Mouse (Mus musculus) thymus, postnatal 4 days (tissue): ENCODE measurements around the gene Ints1.

Source experiments
- DNase-seq: peaks from one replicate; pipeline ENCODE4 v3.0.0; 2021

Ints1 gene

DNA sequence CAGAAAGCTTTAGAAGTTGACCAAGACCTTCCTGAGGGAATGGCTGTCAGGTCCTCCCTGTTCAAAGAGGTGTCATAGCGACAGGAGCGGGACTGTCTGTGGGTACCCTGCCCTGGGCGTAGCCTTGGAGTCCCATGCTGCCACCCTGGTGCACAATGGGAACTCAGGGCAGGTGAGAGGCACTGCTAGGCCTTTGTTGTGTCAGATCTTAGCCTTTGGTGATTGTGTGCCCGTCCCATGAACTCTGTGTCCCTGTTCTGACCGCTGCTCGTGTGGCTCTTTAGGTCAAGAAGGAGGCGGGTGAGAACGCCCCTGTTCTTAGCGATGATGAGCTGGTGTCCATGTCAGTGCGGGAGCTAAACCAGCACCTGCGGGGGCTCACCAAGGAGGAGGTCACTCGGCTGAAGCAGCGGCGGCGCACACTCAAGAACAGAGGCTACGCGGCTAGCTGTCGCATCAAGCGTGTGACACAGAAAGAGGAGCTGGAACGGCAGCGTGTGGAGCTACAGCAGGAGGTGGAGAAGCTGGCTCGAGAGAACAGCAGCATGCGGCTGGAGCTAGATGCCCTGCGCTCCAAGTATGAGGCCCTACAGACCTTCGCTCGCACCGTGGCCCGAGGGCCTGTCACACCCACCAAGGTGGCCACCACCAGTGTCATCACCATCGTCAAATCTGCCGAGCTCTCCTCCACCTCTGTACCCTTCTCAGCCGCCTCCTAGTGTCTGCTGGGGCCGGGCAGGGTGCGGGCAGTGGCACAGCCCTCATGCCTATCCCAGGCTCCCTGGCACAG, 24.5 kb upstream of the Ints1 start:
- DNase-seq: no peak

DNA sequence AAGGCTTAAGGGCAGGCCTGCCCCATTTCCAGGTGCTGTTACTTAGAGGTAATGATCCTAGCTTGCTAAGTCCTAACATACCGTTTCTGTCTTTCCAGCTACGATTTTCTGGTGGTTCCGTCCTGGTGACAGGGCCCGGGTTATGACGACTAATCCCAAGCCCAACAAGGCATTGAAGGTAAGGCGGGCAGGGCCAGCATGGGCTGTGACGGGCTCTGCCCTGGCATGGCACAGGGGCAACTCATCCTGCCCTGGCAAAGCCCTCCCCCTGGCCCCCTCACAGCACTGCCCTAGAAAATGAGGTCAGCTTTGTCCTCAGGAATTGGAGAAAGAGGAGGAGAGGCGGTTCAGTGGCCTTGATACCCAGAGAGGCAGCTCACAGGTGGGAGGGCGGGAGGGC, 23.6 kb upstream of the Ints1 start:
- no peak for DNase-seq

DNA sequence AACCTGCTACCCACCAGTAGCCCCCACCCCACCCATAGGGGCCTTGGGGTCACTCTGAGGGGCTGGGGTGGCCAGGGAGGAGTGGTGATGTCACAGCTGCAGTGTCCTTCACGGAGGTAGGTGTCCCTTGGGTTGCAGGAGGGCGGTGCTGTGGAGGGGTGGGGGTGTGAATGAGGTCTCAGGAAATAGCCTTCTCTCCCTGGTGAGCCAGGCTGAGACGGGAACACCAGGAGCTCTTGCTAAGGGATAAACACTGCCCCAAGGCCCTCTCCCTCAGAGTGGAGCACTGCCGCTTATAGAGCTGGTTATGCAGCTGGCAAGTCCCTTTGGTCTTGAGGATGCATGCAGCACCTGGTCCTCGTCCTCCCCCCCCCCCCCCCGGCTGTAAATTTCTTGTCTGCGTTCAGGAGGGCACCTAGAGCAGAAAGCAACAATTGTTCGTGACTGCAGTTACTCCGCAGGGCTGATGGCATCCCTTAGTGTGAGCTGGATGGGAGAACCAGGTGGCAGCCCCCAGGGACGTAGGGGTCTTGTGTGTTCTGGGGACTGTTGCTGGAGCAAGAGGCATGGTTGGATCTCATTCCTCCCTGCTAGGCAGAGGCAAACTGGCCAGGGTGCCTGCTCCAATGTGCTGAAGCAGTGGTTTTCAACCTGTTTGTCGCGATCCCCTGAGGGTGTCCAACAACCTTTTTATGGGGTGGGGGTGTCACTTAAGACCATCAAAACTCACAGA, 22.9 kb upstream of the Ints1 start:
- no peak for DNase-seq

DNA sequence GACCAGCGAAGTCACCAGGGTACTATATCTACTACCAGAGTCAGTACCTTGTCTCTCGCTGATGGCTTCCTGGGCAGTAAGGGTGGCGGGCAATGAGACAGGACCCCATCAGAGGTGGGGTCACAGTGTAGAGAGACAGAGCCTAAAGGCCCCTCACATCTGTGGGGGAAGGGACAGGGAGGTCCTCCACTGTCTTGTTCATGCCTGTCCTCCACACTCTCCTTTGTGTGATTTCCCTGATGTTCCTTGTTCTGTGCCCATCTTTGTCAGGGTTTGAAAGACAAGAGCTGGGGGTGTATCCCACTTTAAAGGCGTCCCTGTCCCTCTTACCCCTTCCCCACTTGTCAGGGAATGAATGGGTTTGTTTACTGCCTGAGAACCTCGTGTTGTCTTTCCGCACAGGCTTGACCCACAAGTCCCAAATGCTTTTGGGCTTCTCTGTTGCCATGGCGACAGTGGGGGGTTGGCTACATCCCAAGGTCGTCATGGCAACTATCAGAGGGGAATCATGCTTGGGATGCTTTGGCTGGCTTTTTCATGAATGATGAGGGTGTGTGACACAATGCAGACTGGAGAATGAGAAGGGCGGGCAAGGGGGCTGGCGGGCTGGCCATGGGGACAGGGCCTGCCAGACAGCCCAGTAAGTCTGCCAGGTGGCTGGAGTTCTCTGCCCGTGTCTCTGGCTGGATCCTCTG, 22.1 kb upstream of the Ints1 start:
- DNase-seq: no peak

DNA sequence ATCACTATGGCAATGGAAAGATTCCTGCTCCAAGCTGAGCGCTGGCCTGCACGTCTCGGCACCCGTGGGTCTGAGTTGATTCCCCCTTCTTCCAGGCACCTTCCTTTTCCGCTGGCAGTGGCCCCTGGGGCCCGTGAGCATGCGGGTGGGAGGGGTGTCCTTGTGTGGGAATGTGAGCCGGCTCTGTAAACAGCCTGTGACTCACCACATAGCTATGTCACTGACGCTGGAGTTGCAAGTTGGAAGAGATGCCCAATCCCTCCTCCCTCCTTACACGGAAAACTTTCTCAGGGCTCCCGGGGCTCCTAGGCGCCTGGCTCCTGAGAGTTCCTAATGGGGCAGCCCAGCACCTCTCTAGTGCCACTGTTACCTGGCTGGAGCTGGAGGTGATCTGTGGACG, 21.4 kb upstream of the Ints1 start:
- DNase-seq: no peak

DNA sequence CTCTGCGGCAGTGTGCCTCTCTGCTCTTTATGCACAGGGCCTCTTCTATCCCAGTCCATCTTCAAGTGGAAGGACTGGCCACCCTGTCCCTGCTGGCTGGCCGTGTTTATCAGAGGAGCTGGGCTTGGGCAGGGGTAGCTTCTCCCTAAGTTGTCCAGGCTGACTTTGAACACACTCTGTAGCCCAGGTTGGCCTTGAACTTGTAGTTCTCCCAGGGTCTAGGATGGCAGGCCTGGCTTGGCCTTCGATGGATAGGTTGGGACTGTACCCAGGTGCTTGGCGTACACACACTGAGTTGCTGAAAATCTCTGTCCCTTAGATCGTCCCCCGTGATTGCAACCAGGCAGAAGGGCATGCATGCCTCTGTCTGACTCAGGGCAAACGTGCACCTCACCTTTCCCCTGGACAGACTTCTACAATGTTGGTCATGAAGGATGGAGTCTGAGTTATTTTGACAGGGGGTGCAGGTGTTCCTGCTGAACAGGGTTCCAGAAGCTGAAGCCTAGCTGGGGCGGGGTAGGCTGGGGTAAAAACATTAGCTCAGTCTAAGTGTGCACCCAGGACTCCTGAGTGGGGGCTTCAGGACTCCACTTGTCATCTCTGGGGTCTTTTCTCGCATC, 20.6 kb upstream of the Ints1 start:
- no peak for DNase-seq

DNA sequence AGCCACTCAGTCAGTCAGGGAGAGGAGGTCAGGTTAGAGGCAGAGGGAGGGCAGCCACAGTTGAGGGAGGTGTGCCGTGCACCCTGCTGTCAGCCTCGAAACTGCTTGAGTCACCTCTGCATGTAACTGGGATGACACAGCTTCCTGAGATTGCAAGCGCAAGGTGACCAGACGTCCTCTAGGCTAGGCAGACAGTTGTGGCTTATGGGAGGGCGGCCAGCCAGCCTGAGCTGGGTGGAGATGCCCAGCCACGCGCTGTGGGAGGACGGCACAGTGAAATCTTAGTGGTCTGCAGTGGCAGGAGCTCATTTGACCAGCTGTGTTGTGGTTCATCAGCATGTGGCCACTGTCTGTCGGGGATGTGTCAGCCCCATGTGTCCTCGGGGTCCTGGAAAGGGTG, 19.5 kb upstream of the Ints1 start:
- DNase-seq: no peak

DNA sequence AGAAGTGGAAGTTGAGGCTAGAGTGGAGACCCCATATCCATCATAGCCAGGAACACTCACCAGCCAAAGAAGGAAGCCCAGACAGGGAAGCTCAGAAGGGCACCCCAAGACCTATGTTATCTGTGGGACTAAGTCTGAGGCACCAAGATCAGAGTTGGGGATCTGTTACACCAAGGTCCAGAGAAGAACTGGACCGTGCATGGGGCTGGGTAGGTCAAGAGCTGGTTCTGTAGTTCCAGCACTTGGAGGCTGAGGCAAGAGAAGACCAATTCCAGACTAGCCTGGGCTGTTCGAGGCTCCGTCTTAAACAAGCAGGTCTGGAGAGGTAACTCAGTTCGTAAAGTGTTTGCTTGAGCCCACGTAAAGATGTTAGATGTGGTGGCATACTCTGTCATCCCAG, 18.7 kb upstream of the Ints1 start:
- no peak for DNase-seq

DNA sequence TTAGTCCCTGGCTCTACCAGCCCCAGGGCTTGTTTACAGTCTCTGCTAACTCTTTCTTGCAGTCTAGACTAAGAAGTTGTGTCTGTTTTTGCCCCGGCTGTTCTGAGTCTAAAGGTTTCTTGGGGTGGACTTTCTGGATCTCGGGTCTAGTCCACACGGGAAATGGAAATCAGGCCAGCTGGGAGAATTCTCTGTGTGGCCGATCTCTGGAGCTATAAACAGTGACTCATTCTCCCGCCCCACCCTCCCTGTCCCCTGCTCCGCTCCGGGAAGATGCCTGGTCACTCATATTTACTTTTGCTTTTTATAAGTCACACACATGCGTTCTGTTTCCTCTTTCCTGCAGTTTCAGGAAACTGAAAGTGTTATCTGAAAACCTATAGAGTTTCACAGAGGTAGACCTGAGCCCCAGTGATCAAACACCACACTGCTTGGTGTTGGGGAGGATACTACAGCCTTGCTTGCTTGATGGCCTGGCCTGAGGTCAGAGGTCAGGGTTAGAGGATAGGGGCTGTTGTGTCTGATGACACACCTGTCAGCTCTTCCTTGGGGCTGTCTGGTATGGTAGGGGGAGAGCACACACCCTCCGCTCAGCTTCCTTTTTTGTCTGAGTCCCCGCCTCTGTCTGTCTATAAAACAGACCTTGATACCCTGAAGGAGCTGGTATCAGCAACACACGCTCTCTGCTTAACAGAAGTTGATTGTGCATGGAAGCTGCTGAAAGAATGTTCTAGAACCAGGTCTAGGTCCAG, 18.0 kb upstream of the Ints1 start:
- no peak for DNase-seq

DNA sequence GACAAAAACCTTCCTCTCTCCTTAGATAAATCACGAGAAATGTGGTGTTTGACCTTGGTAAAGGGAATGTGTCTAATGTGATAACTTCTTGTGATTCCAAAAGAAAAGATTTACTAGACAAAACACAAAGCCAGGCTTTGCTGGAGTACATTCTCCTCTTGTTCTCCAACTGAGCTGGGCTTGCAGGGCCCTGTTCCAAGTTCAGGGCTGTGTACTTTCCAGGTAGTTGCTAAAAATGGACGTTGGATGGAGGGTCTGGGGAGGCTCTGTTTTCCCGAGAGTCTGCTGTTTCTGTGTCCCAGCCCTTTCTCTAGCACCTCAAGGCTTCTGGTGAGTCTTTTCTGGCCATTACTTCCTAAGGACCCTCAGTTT, 17.5 kb upstream of the Ints1 start:
- no peak for DNase-seq

DNA sequence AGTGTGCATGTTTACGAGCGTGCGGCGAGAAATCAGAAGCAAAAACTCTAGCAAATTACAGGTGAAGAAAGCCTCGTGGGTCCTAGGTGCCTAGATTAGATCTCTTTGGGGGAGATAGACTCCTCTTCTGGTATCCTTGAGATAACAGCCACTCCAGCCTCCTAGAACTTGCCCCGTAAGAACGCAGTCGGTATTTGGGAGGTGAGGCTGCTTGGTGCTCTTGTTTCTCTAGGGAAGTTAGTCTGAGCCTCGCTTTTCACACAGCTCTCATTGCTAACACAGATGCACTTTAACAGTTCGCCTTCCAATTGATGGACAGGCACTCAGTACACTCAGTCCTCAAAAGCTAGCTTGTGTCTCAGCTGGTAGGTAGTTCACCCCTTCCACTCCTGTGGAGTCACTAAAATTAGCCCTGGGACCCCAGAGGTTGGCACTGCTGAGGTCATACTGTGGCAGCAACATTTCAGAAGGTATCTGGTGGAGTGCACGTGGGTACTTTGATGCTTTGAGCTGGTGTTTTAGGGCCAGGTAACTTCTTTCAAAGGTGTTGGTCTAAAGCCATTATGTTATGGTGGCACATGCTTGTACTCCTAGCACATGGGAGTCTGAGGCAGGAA, 16.8 kb upstream of the Ints1 start:
- DNase-seq: no peak

DNA sequence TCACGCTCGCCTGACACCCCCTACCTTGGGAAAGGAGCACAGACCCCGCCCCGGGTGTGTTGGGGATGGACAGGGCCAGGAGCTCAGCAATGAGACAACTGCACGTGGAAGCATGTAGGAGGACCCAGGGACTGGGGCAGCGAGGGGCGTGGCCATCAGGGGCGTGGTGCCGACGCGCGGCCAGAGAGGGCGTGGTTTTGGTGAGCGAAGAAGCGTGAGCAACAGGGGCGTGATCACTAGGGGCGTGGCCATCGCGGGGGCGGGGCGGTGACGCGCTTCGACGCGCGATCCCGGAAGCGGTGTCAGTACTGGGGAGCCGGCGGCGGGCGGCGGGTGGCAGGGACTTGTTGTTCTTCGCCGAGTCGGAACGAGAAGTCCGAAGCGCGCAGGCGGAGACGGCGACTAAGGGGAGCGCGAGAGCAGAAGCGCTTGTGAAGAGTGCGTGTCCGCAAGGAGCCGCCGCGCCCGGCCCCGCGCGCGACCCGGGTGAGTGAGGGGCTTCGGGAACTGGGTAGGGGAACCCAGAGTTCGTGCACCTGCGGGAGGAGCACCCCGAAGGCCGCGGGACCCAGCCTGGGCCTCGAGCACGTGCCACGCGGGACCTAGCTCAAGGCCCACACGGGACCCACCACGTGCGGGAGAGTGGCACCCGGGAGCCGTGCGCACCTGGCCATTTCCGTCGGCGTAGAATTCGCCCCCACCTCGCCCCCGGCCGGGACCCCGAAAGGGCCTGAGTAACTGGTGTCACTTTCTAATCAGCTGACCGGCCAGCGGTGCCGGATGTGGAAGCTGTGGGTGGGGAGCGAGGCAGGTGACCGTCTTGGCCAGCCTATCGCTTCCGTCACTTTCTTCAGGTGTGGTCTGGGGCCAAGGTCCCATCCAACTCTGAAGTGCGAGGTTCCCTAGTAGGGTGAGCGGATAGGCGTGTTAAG, 16.0 kb upstream of the Ints1 start, which contains the start of gene Mafk:
TSS of gene Mafk (plus strand) at position 287 of the 932 bp plus-strand sequence.
- peak; percentile 100 for DNase-seq

DNA sequence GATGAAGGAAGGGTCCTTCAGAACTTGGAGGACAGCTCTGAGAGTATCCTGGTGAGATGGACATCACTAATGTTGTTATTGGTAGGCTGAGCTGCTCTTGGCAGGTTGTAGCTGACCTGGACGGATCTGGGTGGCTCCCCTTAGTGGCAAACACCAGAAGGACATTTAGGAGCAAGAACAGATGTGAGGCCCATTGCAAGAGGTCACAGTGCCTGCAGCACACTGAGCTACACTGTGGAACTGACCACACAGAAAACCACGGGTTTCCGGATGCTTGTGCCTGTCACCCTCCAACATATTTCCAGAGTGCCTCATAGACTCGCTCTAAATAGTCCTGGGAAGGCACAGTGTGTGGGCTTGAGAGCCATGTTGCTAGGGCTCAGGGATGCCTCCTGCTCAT, 14.0 kb upstream of the Ints1 start:
- DNase-seq: no peak

DNA sequence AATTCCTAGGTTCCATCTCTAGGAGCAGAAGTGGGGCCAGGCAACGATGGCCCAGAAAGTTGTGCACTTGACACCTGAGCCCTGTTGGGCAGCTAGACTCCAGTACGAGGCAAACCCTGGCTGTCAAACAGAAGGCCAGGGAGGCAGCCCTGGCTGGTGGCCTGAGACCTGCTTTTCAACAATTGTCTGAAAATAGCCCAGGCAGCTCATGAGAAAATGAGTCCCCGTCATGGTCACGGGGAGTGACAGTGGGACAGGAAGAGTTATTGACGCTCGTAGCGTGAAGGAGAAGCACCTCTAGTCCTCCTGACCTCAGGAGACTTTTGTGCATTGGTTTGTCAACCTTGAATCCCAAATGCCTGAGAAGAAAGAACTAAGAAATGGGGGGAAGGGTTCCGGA, 5.9 kb upstream of the Ints1 start:
- DNase-seq: no peak

DNA sequence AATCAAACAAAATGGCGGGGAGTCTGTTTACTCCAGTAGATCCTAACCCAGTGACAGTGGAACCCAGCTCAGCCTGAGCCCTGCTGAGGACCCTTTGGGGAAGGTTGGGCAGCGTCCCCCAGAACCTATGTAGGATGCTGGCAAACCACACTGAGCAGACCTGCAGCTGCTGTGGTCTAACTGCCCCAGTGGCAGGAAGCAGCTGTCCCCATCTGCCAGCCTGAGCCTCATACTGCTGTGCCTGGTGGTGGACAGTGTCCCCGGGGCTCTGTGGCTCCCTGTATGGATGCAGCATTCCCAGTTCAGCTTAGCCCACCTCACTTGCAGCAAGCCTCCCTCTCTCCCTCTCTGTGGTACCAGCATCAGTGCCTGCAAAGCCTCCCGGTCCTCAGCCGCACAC, 1.5 kb upstream of the Ints1 start:
- peak; percentile 68 for DNase-seq

DNA sequence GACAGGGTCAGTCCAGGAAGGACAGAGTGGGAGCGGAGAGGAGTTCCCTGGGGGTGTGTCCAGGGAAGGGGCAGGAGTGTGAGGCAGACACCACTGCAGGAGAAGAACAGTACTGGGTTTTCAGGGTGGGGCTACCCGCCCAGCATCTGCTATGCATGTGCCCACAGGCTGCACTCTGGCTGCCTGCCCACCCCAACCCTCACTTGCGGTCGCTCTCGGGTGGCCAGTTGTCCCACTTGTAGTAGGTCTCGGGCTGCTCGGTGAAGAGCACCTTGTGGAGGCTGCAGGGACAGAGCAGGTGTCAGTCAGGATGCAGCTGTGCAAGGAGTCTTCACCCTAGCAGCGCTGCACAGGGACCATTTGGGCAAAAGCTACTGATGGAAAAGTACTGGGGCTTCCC, 7.3 kb downstream of the Ints1 start:
- no peak for DNase-seq

DNA sequence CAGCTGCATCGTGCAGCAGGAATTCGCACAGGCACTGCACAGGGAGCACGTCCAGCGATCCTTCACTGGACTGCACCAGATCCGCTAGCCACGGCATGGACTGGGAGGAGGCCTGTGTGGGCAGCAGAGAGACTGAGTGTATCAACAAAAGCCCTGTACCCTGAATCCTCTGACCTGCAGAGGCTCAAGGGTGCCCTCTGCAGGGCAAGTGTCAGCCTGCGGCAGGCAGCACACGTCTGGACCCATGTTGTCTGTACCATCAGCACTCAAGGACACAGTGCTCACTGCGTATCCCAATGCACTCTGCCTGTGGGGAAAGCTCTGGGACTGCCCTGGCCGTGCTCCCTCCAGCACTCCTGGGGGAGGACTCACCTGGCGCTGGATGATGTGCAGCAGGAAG, 11.2 kb downstream of the Ints1 start:
- peak; percentile 69 for DNase-seq

DNA sequence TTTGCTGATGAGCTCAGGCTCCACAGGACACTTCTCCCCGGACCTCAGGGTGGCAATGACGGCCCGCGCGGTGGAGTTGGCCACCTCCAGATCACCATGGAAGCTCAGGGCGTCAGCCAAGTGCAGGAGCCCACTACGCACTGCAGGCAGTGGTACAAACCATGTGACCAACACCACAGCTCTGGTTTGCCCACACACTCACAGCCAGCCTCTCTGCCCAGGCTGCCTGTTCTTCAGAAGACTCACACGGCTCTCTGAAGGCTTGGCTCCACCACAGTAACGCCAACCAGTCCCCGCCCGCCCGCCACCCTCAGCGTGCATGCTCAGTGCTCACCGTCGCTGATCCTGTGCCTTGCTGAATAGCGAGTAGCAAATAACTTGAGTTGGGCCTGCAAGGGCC, 17.4 kb downstream of the Ints1 start:
- no peak for DNase-seq

DNA sequence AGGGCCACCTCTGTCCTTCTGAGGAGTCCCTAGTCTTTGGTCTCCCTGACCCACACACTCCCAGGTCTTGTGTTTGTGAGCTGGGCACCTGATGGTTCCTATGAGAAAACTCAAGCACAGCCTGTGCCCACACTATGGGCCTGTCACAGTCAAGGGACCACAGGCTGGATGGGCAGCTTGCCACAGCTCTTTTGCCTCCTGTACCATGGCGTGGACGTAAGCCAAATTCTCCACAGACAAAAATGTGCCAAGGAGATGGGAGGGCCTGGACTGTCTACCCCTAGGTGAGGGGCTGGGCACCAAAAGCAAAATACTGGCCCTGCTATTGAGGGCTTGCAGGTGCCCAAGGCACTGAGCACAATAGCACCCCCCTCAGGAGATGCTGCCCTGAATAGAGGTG, 18.9 kb downstream of the Ints1 start:
- no peak for DNase-seq

DNA sequence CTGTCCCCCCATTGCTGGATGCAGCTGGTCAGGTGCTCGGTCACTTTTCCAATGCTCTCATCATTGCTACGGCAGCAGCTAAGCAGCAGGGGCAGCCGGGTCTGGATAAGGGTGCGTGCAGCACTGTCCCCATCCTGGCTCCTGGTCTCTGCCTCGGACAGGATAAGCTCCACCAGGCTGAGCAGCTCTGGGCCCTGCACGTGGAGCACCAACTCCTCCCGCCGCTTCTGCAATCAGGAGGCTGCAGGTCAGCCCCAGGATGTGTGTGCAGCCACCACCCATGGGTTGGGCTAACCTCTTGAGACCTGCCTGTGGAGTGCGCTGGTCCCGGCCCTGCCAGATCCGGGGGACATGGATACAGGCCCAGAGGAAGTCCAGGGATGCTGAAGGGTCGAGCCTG, 19.3 kb downstream of the Ints1 start:
- no peak for DNase-seq

DNA sequence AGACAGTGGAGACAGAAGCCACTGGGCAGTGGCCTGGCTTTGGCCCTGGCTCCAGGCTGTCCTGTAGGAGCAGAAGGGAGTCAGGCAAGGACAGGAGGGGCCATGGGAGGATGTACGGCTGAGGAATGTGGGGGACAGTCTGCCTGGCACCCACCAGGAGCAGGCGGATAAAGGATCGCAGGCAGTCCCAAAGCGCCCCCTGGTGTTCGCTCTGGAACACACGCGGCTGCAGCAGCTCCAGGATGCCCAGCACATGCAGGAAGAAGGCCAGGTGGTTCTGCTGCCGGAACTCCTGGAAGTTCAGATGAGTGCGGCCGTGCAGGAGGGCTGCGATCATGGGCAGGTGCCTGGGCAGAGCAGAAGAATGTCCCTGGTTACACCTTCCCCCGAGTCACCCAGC, 20.7 kb downstream of the Ints1 start:
- peak; percentile 76 for DNase-seq
